Mouse (Mus musculus) ES-Bruce4 (cell line): ENCODE results near the gene Gse1.

Experiments
- CTCF ChIP-seq: IDR thresholded peaks from one replicate; pipeline ENCODE4 v1.8.1; 2011; ENCODE audit warnings: low read depth, low read length
- POLR2A ChIP-seq: IDR thresholded peaks from one replicate; pipeline ENCODE4 v1.8.1; 2011; ENCODE audit warnings: low read length; ENCODE audit not compliant: insufficient read depth

GRCm38 (mm10) chr8:120253626-120254025 lies 25.4 kb downstream of the Gse1 start:
- TF ChIP-seq CTCF (no peak), POLR2A (no peak)
